Mouse (Mus musculus) megakaryocyte, adult 5-6 weeks (primary cell): ENCODE data around the gene Dmbt1. TPM values are rescaled to one million over a fixed set of nuclear protein-coding genes. Genes with fewer than 3 reads are reported as not detected.
"Not testable (repeated sequence)": the region's sequence is repeated elsewhere in the genome, so short reads cannot be mapped to it uniquely, and the experiment has no call there.

ENCODE experiments used
- ATAC-seq: 2 replicates; pipeline ENCODE4 v1.8.0; 2016; ENCODE audit warnings: mild to moderate bottlenecking, inconsistent platforms; ENCODE audit not compliant: poor library complexity, severe bottlenecking
- total RNA-seq, 2 experiments: library from RNA; stranded (forward) in 1 of 2; stranded (reverse) in 1 of 2; fragments of 153-499, 151-499 nt in 1 of 2; fragments of 221-1000, 200-1000 nt in 1 of 2; gene quantifications; 2 replicates each; pipeline versions ENCODE4 v1.2.3 to v1.2.4; 2015 to 2017

The Dmbt1 gene
- total RNA-seq, 2 experiments from 2014 or later: not detected

GRCm38 (mm10) chr7:131045258-131045835, 13.5 kb downstream of the Dmbt1 start:
- not testable (repeated sequence) for ATAC-seq

GRCm38 (mm10) chr7:131049829-131050228, 18.0 kb downstream of the Dmbt1 start:
- ATAC-seq: not testable (repeated sequence)

- peak; percentile 43; the same call in 1 of the 2 replicates for ATAC-seq
These were observed 23.0 kb downstream of the Dmbt1 start for GRCm38 (mm10) chr7:131054808-131055370.

- not testable (repeated sequence) for ATAC-seq
These were observed 26.1 kb downstream of the Dmbt1 start for GRCm38 (mm10) chr7:131057918-131058317.

GRCm38 (mm10) chr7:131059808-131060207, 28.0 kb downstream of the Dmbt1 start:
- not testable (repeated sequence) for ATAC-seq

- no peak for ATAC-seq
These were observed 30.7 kb downstream of the Dmbt1 start for GRCm38 (mm10) chr7:131062541-131062940.

GRCm38 (mm10) chr7:131068191-131068590, 36.3 kb downstream of the Dmbt1 start:
- ATAC-seq: not testable (repeated sequence)

GRCm38 (mm10) chr7:131073476-131073875, 41.6 kb downstream of the Dmbt1 start:
- ATAC-seq: not testable (repeated sequence)

GRCm38 (mm10) chr7:131074098-131074497, 42.2 kb downstream of the Dmbt1 start:
- not testable (repeated sequence) for ATAC-seq

- no peak for ATAC-seq
These were observed 44.1 kb downstream of the Dmbt1 start for GRCm38 (mm10) chr7:131075956-131076355.

- not testable (repeated sequence) for ATAC-seq
These were observed 50.5 kb downstream of the Dmbt1 start for GRCm38 (mm10) chr7:131082403-131082802.

- ATAC-seq: peak; percentile 54
These were observed 80.6 kb downstream of the Dmbt1 start for GRCm38 (mm10) chr7:131112486-131112885.

GRCm38 (mm10) chr7:131113676-131114075, 81.8 kb downstream of the Dmbt1 start:
- no peak for ATAC-seq

- ATAC-seq: no peak
These were observed 82.6 kb downstream of the Dmbt1 start for GRCm38 (mm10) chr7:131114434-131114833.

- ATAC-seq: no peak
These were observed 90.5 kb downstream of the Dmbt1 start for GRCm38 (mm10) chr7:131122210-131122807.

GRCm38 (mm10) chr7:131130021-131130420, 98.2 kb downstream of the Dmbt1 start:
- ATAC-seq: no peak

- ATAC-seq: no peak
These were observed 101.3 kb downstream of the Dmbt1 start for GRCm38 (mm10) chr7:131133181-131133580.

- ATAC-seq: no peak
These were observed 114.4 kb downstream of the Dmbt1 start, which contains the start of gene 4933402N03Rik for GRCm38 (mm10) chr7:131146214-131146613. Gene 4933402N03Rik (minus strand): TSS chr7:131146314.

- no peak for ATAC-seq
These were observed 118.3 kb downstream of the Dmbt1 start for GRCm38 (mm10) chr7:131150179-131150578.

GRCm38 (mm10) chr7:131153044-131153443, 121.2 kb downstream of the Dmbt1 start:
- ATAC-seq: no peak

GRCm38 (mm10) chr7:131162251-131162650, 130.4 kb downstream of the Dmbt1 start:
- no peak for ATAC-seq

- ATAC-seq: no peak
These were observed 135.9 kb downstream of the Dmbt1 start for GRCm38 (mm10) chr7:131167771-131168170.
